Mouse (Mus musculus): Measurements from ENCODE around the gene Fbxl21.

Fbxl21 gene

GRCm38 (mm10) chr13:56586046-56586445 is 63.8 kb downstream of the Fbxl21 start:
- DNase-seq, result no peak

All from kidney, adult 11 months (tissue).